Mouse (Mus musculus) lung, postnatal 0 days (tissue): ENCODE measurements around the gene Slc26a11. TPM values are rescaled to one million over a fixed set of nuclear protein-coding genes. Genes with fewer than 3 reads are reported as not detected.

Experiments used
- ATAC-seq: fragments of 200-750 bp; cut with Nextera tagmentation; 2 replicates; pipeline ENCODE4 v1.8.0; 2017; ENCODE audit warnings: moderate library complexity
- DNase-seq: peaks from one replicate; pipeline ENCODE4 v3.0.0-alpha.2; 2016; ENCODE audit warnings: low spot score
- H3K27ac ChIP-seq: fragments of 300-500 bp; sonication (generic); 2 replicates; pipeline ENCODE4 v1.5.1; 2014; ENCODE audit warnings: antibody characterized with exemption, mild to moderate bottlenecking, low read length, mixed read lengths
- H3K27me3 ChIP-seq: fragments of 300-500 bp; sonication (generic); replicated peaks from 2 replicates; pipeline ENCODE4 v1.6.1; 2014; ENCODE audit warnings: low read length, mixed read lengths; ENCODE audit not compliant: insufficient read depth
- H3K36me3 ChIP-seq: fragments of 300-500 bp; sonication (generic); 2 replicates; pipeline ENCODE4 v1.6.1; 2014; ENCODE audit warnings: low read length, mixed read lengths; ENCODE audit not compliant: insufficient read depth
- H3K4me1 ChIP-seq: fragments of 300-500 bp; sonication (generic); 2 replicates; pipeline ENCODE4 v1.6.1; 2014; ENCODE audit warnings: antibody characterized with exemption, low read depth, low read length, mixed read lengths; ENCODE audit not compliant: insufficient read depth
- H3K4me2 ChIP-seq: fragments of 300-500 bp; sonication (generic); replicated peaks from 2 replicates; pipeline ENCODE4 v1.6.1; 2014; ENCODE audit warnings: low read depth, mild to moderate bottlenecking, low read length, moderate library complexity, mixed read lengths
- H3K4me3 ChIP-seq: fragments of 300-500 bp; sonication (generic); 2 replicates; pipeline ENCODE4 v1.5.1; 2014; ENCODE audit warnings: low read depth, low read length
- H3K9ac ChIP-seq: fragments of 300-500 bp; sonication (generic); replicated peaks from 2 replicates; pipeline ENCODE4 v1.6.1; 2014; ENCODE audit warnings: low read depth, mild to moderate bottlenecking
- H3K9me3 ChIP-seq: fragments of 300-500 bp; sonication (generic); 2 replicates; pipeline ENCODE4 v1.6.1; 2016; ENCODE audit warnings: low read length, mixed read lengths
- CTCF ChIP-seq: IDR thresholded peaks from 2 replicates; pipeline ENCODE4 v1.5.1; 2016; ENCODE audit warnings: antibody characterized with exemption, mild to moderate bottlenecking
- EP300 ChIP-seq: IDR thresholded peaks from 2 replicates; pipeline ENCODE4 v1.6.1; 2016; ENCODE audit warnings: antibody characterized with exemption, mild to moderate bottlenecking, control low read depth
- WGBS: fragments of 180-500 bp; shearing (Covaris S2); extraction: QIAGEN DNeasy Blood & Tissue Kit; methylation state at CpG from one replicate; pipeline ENCODE4 v1.1.7; 2014; 5-methylcytosine and 5-hydroxymethylcytosine counted together
- polyA plus RNA-seq: library from polyadenylated mRNA; unstranded; fragments of >200 nt; fragmentation: Nextera tagmentation; extraction: Ambion mirVana; gene quantifications from 2 replicates; pipeline ENCODE4 v1.2.1, GENCODE M21; 2015

Gene Slc26a11
- polyA plus RNA-seq, 1 experiment from 2014 or later, result 11.6 TPM

DNA sequence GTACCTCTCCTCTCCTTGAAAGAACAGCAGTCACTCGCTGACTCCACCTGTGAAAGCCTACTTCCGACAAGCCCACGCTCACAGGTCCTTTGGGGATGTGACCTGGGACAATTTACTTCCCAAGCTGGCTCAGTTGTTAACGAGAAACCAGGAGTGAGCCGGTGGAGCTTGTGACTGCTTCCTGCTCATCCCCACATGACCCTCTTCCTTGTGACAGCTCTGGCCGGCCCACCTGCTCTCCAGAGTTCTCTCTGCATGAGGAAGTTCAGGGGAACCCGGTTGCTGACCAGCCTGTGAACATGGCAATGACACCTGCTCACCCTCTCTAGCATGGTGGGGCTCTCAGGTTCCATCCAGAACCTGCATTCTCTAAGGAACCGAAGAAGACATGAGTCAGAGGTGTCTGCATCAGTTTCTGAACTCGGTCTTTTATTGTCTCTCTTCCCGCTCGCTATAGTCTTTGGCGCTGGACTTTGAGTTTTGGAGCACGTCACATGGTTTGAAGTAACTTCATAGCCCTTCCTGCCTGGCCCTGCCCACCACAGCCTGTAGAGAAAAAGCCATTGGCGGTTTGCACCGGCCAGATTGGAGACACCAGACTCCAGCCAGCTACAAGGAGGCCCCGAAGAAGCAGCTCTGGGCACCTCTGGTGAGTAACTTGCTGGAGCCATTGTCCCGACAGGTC is 41.0 kb upstream of the Slc26a11 start:
- Histone ChIP-seq H3K36me3 (no peaks in the 10 kb centered on the region), H3K27me3 (no peaks in the 10 kb centered on the region), H3K4me3 (no peak overlapping the region), H3K4me1 (no peaks in the 10 kb centered on the region), H3K4me2 (no peak overlapping the region), H3K27ac (no peak overlapping the region), H3K9me3 (no peaks in the 10 kb centered on the region), H3K9ac (no peak overlapping the region)
- no peak for ATAC-seq
- TF ChIP-seq CTCF (no peak), EP300 (no peak)
- 72% methylated on average over 17 of the region's 17 CpGs for WGBS
- no peak for DNase-seq

DNA sequence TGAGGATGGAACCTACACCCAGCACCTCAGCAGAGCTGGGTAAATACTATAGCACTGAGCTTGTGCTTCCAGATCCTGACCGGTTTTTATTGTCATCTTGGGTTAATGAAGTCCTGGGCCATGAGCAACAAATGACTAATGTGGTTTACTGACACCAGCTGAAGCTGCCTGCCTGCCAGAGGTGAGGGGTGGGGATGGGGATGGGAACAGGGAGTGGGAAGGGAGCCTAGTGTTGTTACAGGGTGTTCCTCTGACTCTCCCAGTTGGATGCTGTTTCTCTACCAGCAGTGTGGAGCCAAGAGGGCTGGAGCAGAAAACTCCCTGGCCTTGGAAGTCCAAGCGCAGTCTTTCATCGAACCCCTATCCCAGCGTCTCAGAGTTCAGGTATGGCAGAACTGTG is 38.6 kb upstream of the Slc26a11 start:
- Histone ChIP-seq H3K4me1 (no peaks in the 10 kb centered on the region), H3K4me3 (no peak overlapping the region), H3K4me2 (no peak overlapping the region), H3K9me3 (no peaks in the 10 kb centered on the region), H3K36me3 (no peaks in the 10 kb centered on the region), H3K9ac (no peak overlapping the region), H3K27ac (no peak overlapping the region), H3K27me3 (no peaks in the 10 kb centered on the region)
- DNase-seq (no peak), ATAC-seq (no peak)
- WGBS, result 81% methylated on average over 4 of the region's 4 CpGs
- TF ChIP-seq CTCF (no peak), EP300 (no peak)

DNA sequence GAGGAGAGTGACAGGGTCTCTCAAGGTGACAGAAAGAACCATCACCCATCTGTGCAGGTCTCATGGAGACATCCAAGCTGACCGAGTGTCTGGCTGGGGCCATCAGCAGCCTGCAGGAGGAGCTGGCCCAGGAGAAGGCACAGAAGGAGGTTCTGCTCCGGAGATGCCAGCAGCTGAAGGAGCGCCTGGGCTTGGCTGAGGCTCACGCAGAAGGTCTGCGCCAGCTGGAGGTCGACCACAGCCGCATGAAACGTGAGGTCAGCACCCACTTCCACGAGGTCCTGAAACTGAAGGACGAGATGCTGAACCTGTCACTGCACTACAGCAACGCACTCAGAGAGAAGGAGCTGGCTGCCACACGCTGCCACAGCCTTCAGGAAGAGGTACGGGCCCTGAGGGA is 32.8 kb upstream of the Slc26a11 start:
- no peaks in the 10 kb centered on the region for H3K4me1 ChIP-seq
- 62% methylated on average over 13 of the region's 13 CpGs for WGBS
- no peak for TF ChIP-seq EP300
- TF ChIP-seq CTCF, result no peak
- no peaks in the 10 kb centered on the region for H3K9me3 ChIP-seq
- H3K27ac ChIP-seq, result no peak overlapping the region
- no peaks in the 10 kb centered on the region for H3K36me3 ChIP-seq
- ATAC-seq (no peak), DNase-seq (no peak)
- no peak overlapping the region for H3K4me3 ChIP-seq
- H3K4me2 ChIP-seq, result no peak overlapping the region
- H3K9ac ChIP-seq, result no peak overlapping the region
- no peaks in the 10 kb centered on the region for H3K27me3 ChIP-seq

DNA sequence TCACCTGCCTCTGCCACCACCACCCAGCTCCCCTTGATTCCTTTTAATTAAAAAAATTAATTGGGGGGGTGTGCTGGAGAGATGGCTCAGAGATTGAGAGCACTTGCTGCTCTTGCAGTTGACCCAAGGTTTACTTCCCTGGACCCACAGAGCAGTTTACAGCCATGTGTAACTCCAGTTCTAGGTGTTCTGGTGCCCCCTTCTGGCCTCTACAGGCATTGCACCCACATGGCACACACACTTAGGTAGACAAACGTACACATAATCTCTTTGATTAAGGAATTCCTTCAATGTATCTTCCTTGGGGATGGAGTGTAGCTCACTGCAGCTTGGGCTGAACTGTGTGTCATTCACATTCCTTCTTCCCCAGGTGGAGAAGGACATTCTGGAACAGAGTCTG is 30.3 kb upstream of the Slc26a11 start:
- DNase-seq (no peak), ATAC-seq (no peak)
- no peak overlapping the region for H3K9ac ChIP-seq
- WGBS, result 81% methylated on average over 1 of the region's 1 CpGs
- no peak overlapping the region for H3K4me3 ChIP-seq
- H3K4me1 ChIP-seq, result no peaks in the 10 kb centered on the region
- no peaks in the 10 kb centered on the region for H3K27me3 ChIP-seq
- no peaks in the 10 kb centered on the region for H3K9me3 ChIP-seq
- H3K36me3 ChIP-seq, result no peaks in the 10 kb centered on the region
- TF ChIP-seq EP300 (no peak), CTCF (peak; percentile 42)
- no peak overlapping the region for H3K4me2 ChIP-seq
- H3K27ac ChIP-seq, result no peak overlapping the region

DNA sequence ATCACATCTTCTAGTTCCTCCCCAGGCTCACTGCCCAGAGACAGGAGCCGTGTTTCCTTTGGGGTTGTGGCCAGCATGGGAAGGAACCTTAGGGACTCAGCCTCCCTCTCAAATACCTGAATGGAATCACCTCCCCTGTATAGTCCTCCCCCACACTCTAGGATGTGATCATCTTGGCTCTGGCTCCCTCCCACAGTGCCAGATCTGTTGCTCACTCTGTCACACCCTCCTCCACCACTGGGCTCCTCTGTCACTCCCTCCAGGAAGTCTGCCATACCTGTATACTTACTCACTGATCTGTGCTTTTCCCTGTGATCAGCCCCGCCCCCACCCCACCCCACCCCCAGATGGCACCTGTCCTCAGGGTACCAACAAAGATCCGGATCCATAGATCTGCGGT is 24.8 kb upstream of the Slc26a11 start:
- DNase-seq, result no peak
- Histone ChIP-seq H3K27ac (no peak overlapping the region), H3K27me3 (no peaks in the 10 kb centered on the region), H3K4me3 (no peak overlapping the region), H3K4me1 (no peaks in the 10 kb centered on the region), H3K9ac (no peak overlapping the region), H3K4me2 (no peak overlapping the region), H3K36me3 (no peaks in the 10 kb centered on the region), H3K9me3 (no peaks in the 10 kb centered on the region)
- no peak for ATAC-seq
- WGBS, result 57% methylated on average over 4 of the region's 4 CpGs
- TF ChIP-seq EP300 (no peak), CTCF (no peak)

DNA sequence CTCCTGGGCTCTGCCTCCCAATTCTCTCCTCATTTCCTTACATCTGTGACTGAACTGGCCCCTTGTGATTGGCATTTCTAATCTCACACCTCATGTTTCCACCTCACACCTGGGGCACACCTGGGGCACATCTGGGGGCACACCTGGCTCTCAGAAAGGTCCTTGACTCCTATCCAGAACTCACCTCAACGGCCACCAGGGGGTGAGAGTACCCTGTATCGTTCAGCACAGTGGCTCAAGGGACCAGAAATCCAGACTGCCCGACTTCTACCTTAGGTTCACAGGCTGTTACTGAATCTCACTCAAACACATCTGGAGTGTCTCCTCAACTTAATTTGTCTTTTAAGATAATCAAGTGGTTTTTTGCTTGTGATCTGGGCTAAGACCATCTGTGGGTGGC is 23.4 kb upstream of the Slc26a11 start:
- H3K27me3 ChIP-seq, result no peaks in the 10 kb centered on the region
- DNase-seq (no peak), ATAC-seq (no peak)
- WGBS, result 22% methylated on average over 3 of the region's 3 CpGs
- H3K9ac ChIP-seq, result no peak overlapping the region
- no peak overlapping the region for H3K4me2 ChIP-seq
- H3K27ac ChIP-seq, result no peak overlapping the region
- H3K4me3 ChIP-seq, result no peak overlapping the region
- TF ChIP-seq EP300 (no peak), CTCF (peak; percentile 31; the same call in 1 of the 2 replicates)
- no peaks in the 10 kb centered on the region for H3K9me3 ChIP-seq
- H3K36me3 ChIP-seq, result no peaks in the 10 kb centered on the region
- H3K4me1 ChIP-seq, result no peaks in the 10 kb centered on the region
